Mouse (Mus musculus) splenic B cell, adult 2 months (primary cell): ENCODE results near the gene Cct4.

Source experiments
- DNase-seq: peaks from one replicate; pipeline ENCODE4 v3.0.0-alpha.2; 2011; ENCODE audit warnings: low read depth, low spot score
- H3K27me3 ChIP-seq: 2 replicates; pipeline ENCODE4 v1.6.1; 2012; ENCODE audit warnings: mild to moderate bottlenecking, low read length, moderate library complexity, mixed read lengths; ENCODE audit not compliant: control insufficient read depth, poor library complexity, insufficient read depth, severe bottlenecking
- H3K36me3 ChIP-seq: 2 replicates; pipeline ENCODE4 v1.6.1; 2012; ENCODE audit warnings: mild to moderate bottlenecking, low read length, moderate library complexity, mixed read lengths; ENCODE audit not compliant: control insufficient read depth, poor library complexity, insufficient read depth, severe bottlenecking

Cct4 gene

DNA sequence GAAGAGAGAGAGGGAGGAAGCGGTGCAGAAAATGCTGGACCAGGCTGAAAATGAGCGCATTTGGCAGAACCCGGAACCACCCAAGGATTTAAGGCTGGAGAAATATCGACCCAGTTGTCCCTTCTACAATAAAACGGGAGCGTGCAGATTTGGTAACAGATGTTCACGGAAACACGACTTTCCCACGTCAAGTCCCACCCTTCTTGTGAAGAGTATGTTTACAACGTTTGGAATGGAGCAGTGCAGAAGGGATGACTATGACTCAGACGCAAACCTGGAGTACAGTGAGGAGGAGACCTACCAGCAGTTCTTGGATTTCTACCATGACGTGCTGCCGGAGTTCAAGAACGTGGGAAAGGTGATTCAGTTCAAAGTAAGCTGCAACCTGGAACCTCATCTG lies 16.7 kb upstream of the Cct4 start:
- DNase-seq, result no peak
- Histone ChIP-seq H3K36me3 (peaks cover 3% of the 10 kb centered on the region; the same call in 1 of the 2 replicates), H3K27me3 (no peaks in the 10 kb centered on the region)

DNA sequence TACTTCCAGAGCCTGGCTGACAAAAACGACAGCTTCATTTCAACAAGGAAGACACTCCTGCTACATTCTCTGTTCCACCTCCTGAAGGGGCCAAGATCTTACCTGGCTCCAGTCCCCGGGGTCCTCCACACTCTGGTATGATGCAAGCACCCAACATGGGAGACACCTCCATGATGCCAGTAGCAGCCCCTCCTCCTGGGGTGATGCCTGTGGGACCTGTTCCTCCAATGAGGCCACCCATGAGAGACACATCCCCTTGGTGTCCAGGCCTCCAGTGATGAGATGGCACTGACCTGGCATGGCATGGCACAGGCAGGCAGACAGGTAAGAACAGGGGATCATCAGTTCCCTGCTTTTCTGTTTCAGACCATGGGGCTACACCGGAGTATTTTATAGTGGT lies 12.1 kb upstream of the Cct4 start:
- Histone ChIP-seq H3K27me3 (no peaks in the 10 kb centered on the region), H3K36me3 (peaks cover 3% of the 10 kb centered on the region; the same call in 1 of the 2 replicates)
- DNase-seq, result no peak

DNA sequence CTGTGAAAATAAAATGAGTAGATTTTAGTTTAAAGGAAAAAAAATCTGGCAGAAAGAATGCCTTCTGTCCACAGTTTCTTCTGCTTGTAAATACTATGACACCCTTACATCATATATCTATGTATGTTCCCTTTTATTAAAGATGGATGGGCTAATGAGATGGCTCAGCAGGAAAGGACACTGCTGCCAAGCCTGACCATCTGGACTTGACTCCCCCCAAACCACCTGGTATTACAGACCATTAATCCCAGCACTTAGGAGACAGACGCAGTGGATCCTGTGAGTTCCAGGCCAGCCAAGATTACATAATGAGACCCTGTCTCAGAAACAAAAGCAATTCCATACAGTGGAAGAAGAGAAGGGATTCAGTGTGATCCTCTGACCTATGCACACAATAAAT lies 11.6 kb upstream of the Cct4 start:
- no peak for DNase-seq
- Histone ChIP-seq H3K36me3 (peaks cover 3% of the 10 kb centered on the region; the same call in 1 of the 2 replicates), H3K27me3 (no peaks in the 10 kb centered on the region)

DNA sequence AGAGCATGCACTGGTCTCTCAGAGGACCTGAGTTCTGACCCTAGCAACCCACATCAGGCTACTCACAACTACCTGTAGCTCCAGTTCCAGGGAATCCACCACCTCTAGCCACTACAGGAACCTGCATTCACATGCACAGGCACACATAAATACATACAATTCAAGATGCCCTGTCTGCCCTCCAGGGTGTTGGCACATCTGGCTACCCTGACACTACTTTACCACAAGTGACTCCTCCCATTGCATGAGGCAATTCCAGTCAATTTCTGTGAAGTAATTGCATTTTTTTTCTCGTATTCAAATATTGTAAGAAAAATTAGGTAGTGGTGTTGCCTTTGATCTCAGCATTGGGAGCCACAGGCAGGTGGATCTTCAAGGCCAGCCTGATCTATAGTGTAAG lies 11.1 kb upstream of the Cct4 start:
- DNase-seq, result no peak
- H3K27me3 ChIP-seq, result no peaks in the 10 kb centered on the region
- peaks cover 3% of the 10 kb centered on the region; the same call in 1 of the 2 replicates for H3K36me3 ChIP-seq

DNA sequence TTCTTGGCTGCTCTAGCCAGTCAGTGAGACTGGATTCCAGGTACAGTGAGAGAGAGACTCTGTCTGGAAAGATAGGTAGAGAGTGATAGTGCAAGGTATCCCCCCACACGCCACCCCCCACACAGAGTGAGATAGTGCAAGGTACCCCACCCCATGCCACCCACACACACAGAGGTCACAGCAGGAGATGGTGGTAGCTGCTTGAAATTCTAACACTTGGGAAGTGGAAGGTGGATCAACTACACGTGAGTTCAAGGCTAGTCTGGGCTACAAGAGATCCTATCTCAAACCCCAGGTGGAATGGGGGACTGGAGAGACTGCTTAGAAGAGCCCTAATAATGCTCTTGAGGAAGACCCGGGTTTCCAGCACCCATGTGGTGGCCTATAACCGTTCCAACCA lies 9.3 kb upstream of the Cct4 start:
- peaks cover 3% of the 10 kb centered on the region; the same call in 1 of the 2 replicates for H3K36me3 ChIP-seq
- DNase-seq, result no peak

DNA sequence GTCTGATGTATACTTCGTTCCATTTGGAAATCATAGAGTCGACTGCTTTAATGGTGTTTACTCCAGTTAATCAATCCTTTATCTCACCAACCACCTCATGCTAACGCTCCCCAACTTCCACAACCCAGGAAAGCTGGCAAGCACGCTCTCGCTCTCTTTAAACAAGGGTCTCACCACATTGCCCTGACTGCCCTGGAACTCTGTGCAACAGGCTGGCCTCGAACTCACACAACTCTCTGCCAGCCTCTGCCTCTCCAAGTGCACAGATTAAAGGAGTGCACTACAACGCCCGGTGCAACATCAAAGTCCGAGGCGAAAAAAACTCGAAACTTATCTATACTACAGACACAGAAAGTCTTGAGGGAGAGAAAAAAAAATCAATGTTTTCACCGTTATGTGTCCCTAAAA lies 8.8 kb upstream of the Cct4 start:
- no peaks in the 10 kb centered on the region for H3K27me3 ChIP-seq
- DNase-seq, result no peak
- peaks cover 3% of the 10 kb centered on the region; the same call in 1 of the 2 replicates for H3K36me3 ChIP-seq

More for the DNA sequence above, 9.3 kb upstream of the Cct4 start:
- H3K27me3 ChIP-seq, result no peaks in the 10 kb centered on the region

DNA sequence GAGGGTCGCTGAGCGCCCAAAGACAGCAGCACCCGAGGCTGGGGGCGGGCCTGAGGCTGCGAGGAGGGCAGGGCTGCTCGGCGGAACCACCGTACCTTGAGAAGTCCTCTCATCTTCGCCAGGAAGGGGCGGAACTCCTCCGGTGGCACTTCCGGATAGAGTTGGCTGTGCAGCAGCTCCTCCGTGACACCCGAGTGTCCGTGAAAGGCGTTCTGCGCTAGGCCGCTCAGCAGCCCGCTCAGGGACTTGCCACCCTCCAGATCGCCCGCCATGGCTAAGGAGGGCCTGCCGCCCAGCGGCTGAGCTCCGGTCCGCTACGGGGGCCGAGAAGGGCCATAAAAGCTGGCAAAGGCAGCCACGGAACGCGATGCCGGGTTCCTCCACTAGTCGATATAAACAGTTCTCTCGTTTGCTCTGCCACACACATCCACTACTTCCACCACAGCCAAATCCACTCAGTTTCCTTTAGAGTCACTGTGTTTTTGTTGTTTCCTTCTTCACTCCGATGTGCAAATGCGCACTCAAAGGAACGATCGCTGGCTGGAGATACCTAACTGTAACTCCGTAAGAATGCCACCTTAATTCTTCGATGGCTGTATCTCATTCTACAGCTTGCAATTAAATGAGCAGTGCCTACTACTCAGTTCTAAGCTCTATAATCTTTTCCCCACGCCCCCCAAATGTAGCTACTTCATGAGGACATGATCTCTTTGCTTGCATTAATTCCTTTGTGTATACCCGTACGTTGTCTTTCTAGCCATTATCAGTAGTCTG lies 8.1 kb upstream of the Cct4 start, which contains the start of the genes Gm28048 and Commd1:
TSS of gene Gm28048 (minus strand) at position 107 of the 774 bp plus-strand sequence.
TSS of gene Commd1 (minus strand) at position 399 of the 774 bp plus-strand sequence.
- Histone ChIP-seq H3K36me3 (peaks cover 3% of the 10 kb centered on the region; the same call in 1 of the 2 replicates), H3K27me3 (no peaks in the 10 kb centered on the region)
- DNase-seq, result peak; percentile 96

DNA sequence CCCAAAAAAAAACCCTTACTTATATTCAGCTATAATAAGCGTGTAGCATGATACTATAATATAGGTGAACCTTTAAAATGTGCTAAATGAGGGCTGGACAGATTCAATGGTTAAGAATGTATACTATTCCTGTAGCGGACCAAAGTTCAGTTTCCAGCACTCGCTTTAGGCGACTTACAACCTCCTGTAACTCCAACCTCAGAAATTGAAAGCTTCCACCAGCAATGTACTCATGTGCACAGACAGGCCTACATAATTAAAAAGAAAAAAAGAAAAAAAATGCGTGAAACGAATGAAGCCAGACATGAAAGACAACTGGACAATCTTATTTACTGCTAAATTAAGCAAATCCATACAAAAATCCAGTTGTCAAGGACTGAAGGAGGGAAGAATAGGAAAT lies 7.5 kb upstream of the Cct4 start:
- H3K27me3 ChIP-seq, result no peaks in the 10 kb centered on the region
- H3K36me3 ChIP-seq, result peaks cover 3% of the 10 kb centered on the region; the same call in 1 of the 2 replicates
- no peak for DNase-seq

DNA sequence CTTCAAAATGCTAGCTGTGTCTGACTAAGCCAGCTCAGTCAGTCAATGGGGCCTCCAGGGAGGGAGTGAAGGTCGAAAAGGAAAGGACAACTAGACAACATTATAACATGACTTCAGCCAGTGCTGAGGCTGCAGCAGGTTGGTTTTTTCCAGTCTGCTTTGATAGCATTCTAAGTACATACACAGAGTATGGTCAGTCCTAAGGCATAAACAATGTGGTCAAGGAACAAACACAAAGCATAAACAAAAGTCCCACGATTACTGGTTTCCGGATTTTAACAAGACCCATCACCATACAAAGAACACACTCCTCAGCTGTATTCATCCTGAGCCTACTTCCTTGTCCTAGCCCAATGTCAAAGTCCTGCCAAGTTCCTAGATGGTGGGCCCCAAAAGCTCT lies 4.8 kb upstream of the Cct4 start:
- DNase-seq, result no peak
- H3K36me3 ChIP-seq, result no peaks in the 10 kb centered on the region
- H3K27me3 ChIP-seq, result no peaks in the 10 kb centered on the region

DNA sequence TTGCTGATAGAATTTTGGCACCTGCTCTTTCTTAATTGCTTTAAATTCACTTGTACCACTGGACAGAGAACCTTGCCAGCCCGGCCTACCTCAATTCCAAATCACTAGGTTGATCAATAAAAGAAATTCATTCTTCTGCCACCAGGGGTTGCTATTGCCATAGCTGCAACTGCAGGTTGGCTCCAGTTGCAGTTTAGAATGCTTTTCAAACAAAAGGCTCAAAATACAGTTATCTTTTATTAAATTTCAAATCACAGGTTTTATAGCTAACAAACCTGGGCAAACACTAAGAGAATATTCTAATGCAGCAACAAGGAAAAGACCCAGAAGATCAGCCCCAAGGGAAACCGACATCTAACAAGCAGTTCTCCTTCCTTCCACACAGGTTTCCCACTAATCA lies 3.0 kb upstream of the Cct4 start:
- no peaks in the 10 kb centered on the region for H3K27me3 ChIP-seq
- no peaks in the 10 kb centered on the region for H3K36me3 ChIP-seq
- peak; percentile 83 for DNase-seq

DNA sequence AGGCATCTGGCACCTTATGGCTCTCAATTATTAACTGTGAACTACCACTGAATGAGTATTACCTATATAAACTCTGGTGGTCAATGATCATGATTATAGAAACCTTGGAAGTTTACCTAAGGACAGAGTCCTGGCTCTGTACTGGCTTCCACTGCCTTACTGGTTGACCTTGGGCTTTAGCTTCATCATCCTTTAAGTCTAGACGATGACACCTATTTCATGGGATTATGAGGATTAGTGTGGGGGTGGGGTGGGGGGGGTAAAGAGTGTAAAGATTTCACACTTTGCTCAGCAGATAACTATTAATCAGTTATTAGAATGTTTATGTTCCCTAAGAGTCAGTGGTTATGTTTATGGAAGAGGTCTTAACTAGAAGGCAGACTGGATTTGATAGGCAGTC lies 533 bp upstream of the Cct4 start:
- DNase-seq, result no peak
- H3K36me3 ChIP-seq, result peaks cover 3% of the 10 kb centered on the region
- no peaks in the 10 kb centered on the region for H3K27me3 ChIP-seq

DNA sequence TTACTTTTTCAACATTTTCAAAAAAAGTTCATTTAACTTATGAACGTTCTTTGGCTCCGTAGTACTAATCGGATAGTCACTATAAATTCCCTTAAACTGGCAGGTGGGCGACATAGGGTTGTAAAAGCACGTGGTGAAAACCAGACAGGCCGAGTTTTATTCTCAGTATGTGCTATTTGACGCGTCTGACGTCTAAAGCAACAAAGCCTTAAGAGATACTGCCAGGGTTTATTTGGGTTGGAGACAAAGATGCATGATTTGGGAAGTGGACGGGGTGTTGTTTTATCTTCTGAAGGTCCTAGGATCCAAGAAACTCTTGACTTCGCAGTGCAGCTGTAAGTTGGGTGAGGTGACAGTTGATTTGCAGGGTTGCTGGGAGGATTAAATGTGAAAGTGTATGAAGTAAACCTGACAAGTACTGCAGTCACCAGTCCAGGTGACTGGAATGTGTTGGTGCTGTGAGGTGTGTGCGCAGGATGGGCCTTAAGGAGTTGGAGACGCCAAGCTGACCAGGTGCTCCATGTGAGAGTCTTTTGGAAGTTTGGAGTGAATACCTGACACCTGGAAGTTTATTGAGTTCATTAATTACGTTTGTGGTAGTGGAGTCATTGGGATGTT lies 1.0 kb downstream of the Cct4 start:
- peaks cover 3% of the 10 kb centered on the region for H3K36me3 ChIP-seq
- DNase-seq, result no peak
- H3K27me3 ChIP-seq, result no peaks in the 10 kb centered on the region

DNA sequence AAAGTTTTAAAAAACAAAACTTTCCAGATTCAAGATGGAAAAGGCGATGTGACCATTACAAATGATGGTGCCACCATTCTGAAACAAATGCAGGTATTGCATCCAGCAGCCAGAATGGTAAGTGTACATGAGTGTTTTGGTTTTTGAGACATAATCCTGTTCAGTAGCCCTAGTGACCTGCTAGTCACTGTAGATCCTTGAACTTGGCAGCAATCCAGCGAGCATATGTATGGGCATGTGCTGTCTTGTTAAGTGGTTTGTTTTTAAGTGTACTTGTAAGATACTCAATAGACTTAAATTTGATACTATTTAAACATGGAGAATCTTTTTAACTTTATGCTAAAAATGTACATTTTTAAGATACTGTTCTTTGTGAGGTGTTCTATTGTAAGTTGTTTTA lies 4.0 kb downstream of the Cct4 start:
- Histone ChIP-seq H3K27me3 (no peaks in the 10 kb centered on the region), H3K36me3 (peaks cover 9% of the 10 kb centered on the region)
- DNase-seq, result no peak

DNA sequence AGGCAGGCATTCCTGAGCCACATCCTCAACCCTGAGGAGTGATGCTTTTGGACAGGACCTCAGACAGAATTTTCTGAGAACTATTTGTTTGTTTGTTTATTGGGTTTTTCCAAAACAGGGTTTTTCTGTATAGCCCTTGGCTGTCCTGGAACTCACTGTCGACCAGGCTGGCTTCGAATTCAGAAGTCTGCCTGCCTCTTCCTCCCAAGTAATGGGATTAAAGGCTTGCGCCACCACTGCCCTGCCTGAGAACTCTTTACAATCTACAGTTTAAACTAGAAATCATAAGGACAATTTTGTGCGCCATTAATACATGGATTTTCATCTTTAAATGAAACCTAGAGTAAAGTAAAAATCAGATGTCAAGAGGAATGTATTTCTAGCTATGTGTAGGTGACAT lies 5.1 kb downstream of the Cct4 start:
- H3K36me3 ChIP-seq, result peaks cover 12% of the 10 kb centered on the region
- DNase-seq, result no peak
- no peaks in the 10 kb centered on the region for H3K27me3 ChIP-seq

DNA sequence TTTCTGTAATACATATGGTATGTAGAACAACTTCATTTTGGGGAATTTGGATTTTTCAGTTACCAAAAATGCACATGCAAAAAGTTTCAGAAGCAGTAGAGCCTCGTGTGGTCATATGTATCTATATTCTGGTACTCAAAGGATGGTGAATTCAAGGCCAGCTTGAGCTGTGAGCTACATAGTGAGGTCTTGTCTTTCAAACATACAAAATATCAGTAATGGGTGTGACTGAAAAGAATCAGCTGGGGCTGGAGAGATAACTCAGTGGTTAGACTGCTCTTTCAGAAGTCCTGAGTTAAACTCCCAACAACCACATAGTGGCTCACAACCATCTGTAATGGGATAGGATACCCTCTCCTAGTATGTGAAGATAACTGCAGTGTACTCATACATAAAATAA lies 8.0 kb downstream of the Cct4 start:
- Histone ChIP-seq H3K27me3 (no peaks in the 10 kb centered on the region), H3K36me3 (peaks cover 20% of the 10 kb centered on the region)
- no peak for DNase-seq
